Mouse (Mus musculus) mesoderm, embryonic 11.5 days (tissue): ENCODE results near the gene Gas8.
"Not testable (repeated sequence)": the region's sequence is repeated elsewhere in the genome, so short reads cannot be mapped to it uniquely, and the experiment has no call there.

Source experiments
- DNase-seq: peaks from one replicate; pipeline ENCODE4 v3.0.0-alpha.2; 2012; ENCODE audit warnings: low read depth, low spot score

Gas8 gene

DNA sequence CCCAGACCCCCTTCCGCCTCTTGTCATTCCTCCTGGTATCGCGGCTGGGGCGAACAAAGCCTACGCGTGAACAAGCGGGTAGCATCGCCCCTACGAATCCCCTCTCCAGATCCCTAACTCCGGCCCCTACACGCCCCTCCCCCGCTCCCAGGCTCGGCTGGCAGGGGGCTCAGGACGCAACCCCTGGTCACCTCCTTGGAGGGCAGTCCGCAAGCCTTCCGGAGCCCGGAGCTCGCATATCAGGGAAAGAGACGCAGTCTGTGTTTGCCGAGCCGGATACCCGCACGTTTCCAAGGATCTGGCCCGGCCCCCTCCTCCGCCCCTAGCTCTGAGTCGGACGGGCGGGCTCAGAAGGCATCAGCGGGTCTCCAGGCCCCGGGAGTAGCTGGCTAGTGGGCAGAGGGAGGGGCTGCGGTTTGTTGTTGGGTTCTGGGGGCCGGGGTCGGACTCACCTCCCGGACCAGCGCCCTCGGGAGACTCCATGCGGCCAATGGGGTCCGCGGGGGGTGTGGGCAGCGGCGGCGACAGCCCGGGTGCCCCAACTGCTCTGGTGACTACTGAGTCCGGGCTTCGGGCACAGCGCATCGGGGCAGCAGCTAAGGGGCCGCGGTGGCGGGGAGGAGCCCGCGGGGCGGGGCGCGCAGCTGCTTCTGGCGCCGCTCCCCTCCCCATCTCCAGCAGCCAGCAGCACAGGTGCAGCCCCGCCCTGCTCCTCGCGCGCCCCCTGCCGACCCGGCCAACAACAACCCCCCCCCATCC, 3.7 kb upstream of the Gas8 start, which contains the start of gene Dbndd1:
Dbndd1 (minus strand) TSS at position 683 of the 759 bp plus-strand sequence.
- DNase-seq, result peak; percentile 74

DNA sequence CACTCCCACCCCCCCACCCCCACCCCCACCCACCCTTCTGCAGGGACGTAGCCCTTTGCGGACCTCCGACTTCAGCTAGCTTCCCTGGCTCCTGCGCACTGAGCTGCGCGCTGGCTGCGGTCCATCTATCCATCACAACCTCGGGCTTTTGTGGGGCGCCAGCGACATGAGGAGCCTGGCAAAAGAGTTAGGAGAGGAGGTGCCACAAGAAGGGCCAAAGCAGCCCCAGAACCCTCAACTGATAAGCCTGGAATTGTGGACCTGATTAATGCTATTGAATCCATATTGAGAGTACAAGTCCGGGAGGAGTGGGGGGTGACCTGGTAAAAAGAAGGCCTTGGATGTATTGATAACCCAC, 3.1 kb upstream of the Gas8 start:
- no peak for DNase-seq

DNA sequence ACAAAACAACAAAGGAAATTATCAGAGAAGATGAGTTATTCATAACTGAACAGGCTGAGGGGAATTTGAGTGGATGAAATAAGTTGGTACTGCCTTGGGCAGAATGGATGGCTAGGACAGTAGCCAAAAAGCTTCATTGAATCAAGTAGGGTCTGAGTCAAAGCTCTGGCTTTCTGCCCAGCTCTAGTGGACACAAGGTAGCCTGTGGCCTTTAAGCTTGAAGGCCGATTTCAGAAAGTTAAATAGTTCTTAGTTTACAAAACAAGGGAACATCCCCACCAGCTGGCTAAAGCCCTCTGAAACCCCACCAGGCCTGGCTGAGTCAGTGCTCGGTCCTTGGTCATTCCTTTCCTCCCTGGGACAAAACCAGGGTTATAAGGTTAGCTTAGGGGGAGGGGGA, 2.0 kb upstream of the Gas8 start:
- no peak for DNase-seq

DNA sequence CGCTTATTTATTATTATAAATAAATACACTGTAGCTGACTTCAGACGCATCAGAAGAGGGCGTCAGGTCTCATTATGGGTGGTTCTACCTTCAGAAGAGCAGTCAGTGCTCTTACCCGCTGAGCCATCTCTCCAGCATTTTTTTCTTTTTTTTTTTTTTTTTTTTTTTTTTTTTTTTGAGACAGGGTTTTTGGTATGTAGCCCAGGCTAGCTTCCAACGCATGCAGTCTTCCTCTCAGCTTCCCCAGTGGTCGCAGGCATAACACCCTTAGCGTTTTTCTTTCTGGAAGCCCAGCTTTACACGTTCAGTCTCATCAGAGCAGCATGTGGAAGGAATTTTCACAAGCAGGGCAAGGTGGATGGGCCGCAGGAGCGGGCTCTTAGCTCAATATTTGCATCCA, 462 bp upstream of the Gas8 start:
- no peak for DNase-seq

DNA sequence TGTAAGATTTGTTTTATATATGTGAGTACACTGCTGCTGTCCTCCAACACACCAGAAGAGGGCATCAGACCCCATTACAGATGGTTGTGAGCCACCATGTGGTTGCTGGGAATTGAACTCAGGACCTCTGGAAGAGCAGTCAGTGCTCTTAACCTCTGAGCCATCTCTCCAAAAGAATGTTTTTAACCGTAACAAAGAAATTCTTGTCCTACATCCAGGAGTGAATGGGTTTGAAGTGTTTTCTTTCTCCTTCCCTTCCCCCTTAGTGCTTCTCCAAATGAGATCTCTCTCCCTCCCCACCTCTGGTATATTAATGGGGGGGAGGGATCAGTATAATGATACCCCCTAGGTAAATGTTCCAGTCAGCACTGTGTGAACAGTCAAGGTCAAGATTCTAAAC, 1.4 kb downstream of the Gas8 start:
- DNase-seq, result not testable (repeated sequence)

DNA sequence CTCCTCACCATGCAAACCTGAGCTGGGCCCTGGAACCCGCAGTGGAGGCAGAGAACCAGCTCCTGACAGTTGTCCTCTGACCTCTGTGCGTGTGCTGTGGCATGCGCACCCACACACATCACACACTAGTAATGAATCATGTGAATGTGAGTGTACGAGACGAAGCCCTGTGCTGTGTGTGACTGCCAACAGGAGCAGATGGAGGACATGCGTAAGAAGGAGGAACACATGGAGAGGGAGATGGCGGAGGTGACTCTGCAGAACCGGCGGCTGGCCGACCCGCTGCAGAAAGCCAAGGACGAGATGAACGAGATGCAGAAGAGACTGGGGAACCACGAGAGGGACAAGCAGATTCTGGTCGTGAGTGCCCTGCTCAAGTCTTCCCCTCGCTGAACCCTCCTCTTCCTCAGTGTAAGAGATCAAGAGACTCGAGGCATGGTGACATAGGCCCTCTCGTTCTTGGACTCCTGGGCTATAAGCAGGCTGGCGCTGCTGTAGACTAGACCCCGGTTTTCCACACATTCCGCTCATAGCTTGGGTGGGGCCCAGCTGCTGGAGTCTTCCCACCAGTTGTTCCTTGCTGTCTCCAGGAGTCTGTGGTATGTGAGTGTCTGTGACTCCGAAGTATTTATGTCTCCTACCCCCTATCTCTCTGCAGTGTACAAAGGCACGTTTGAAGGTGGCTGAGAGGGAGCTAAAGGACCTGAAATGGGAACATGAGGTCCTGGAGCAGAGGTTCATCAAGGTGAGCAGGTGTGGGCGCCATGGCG, 9.3 kb downstream of the Gas8 start:
- no peak for DNase-seq

DNA sequence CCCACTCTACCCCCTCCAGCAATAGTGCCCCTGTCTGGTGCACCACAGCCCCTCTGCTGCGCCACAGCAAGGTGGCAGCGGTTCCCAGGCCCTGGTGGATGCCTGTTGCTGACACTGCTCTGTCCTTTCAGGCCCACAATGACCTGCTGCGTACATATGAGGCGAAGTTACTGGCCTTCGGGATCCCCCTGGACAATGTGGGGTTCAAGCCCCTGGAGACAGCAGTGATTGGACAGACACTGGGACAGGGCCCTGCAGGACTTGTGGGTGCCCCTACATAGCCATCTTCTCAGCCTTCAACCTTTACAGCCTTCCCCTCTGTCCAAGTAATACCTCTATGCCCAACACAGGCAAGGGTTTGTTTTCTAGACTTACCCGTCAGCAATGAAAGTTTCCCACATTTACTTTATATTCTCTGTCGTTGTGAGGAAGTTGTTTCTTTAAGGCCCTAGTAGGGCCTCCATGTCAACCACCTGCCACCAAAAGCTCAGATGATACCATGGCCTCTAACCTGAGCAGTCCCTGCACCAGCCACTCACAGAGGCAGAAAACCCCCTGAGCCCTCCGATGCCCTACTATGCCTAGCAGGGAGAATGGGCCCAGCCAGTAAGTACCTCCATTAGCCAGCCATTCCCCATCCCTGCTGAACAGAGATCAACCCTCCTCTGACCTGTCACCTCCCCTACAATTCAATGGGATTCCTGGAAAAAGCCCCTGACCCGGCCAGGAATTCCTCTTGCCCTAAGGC, 17.8 kb downstream of the Gas8 start:
- no peak for DNase-seq

DNA sequence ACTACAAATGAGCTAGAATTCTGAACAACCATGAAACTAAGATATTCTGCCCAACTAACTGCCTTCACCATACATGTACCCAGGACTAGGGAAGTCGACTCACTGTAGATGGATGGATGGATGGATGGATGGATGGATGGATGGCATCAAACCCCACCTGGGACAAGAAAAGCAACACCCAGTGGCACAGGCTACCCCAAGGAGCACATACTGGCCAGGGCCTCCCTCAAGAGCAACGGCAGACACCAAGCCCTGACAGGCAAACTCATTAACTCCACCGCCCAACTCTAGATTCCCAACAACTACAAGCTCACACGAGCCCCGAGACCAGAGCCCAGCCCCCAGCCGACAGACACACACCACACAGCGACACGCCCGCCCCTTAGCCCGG, 18.4 kb downstream of the Gas8 start:
- DNase-seq, result no peak

DNA sequence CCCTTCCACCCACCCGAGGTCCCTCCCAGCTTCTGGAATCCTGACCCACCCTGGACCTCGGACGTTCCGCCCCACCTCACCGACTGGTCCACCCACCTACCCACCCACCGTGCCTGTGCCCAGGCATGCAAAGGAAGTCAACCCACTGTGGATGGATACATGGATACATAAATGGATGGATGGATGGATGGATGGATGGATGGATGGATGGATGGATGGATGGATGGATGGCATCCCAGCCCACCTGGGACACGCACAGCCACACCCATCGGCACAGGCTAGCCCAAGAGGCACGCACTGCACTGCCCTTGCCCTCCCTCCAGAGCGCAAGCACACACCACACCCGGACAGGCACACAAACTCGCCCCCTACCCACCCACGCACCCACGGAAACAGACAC, 19.0 kb downstream of the Gas8 start:
- not testable (repeated sequence) for DNase-seq

DNA sequence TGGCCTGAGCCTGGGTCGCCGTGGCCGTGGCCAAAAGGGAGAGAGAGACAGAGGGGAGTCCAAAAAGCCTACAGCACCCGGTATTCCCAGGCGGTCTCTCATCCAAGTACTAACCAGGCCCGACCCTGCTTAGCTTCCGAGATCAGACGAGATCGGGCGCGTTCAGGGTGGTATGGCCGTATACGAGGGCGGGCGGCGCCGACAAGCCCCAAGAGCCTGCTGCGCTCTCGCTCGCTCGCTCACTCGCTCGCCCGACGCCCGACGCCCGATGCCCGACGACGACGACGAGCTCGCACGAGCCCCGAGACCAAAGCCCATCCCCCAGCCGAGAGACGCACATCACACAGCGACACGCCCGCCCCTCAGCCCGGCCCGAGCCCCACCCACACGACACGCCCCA, 45.6 kb downstream of the Gas8 start:
- DNase-seq, result not testable (repeated sequence)

DNA sequence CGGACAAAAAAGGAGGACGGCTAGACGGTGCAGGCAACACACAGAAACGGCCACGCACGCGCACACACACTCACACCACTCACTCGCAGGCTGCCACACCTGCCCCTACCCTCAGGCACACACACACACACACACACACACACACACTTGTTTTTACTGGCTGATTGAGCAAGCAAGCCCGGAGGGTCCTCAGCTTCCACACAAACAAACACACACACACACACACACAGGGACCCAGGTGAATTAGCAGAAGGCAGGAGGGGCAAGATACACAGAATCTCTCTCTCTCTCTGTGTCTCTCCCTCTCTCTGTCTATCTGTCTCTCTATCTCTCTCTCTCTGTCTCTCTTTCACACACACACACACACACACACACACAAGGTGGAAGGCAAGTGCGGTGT, 56.8 kb downstream of the Gas8 start:
- DNase-seq, result not testable (repeated sequence)
